Mouse (Mus musculus) cerebellum, postnatal 25 days (tissue): ENCODE results near the gene Gnl1.
"Not testable (repeated sequence)": the region's sequence is repeated elsewhere in the genome, so short reads cannot be mapped to it uniquely, and the experiment has no call there.

Source experiments
- DNase-seq, 2 experiments: peaks; one replicate each; pipeline ENCODE4 v3.0.0; 2021; ENCODE audit warnings: mixed read lengths in 2 of 2

Gnl1 gene

DNA sequence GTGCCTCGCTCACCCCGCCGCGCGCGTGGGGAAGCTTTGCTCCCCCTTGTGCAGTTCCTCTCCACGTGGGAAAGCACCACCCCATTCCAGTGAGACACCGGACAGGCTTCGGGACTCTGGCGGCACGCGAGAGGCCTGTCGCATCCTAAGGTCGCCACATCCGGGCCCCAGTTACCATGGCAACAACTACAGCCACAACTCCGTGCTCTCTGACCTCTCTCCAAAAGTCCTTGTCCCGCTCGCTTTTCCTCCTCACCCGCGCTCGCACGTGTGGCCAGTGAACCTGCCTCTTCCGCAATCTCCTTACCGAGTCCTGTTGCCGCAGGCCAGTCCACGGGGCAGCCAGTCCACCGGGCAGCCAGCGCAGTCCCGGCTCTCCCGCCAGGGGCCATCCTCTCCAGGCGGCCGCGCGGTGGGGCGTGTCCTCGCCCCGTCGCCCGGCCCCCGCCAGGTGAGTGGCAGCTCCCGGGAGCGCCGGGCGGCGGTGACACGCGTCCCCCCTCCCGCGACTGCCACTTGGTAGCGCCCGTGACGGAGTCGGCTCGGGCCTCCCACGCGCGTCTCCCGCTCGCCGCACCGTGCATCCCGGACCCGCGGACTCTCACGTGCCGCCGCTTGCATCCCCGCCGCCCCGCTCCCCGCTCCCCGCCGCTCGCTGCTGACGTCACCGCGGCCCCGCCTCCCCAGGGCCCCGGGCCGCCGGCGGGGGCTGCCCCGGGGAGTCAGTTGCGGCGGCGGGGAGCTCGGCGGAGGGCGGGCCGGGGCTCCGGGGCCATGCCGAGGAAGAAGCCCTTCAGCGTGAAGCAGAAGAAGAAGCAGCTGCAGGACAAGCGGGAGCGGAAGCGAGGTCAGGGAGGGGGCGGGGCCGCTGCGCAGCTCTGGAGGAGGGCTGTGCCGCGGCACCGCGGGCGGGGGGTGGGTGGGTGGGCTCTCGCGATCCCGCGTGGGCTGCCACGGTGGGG is at the start of gene Gnl1, which contains the start of gene Prr3:
Gene Gnl1 (plus strand): TSS at position 451 of the 962 bp plus-strand sequence.
Gene Prr3 (minus strand): TSS at position 836 of the 962 bp plus-strand sequence.
- peak; percentile 94 to 96 for DNase-seq

DNA sequence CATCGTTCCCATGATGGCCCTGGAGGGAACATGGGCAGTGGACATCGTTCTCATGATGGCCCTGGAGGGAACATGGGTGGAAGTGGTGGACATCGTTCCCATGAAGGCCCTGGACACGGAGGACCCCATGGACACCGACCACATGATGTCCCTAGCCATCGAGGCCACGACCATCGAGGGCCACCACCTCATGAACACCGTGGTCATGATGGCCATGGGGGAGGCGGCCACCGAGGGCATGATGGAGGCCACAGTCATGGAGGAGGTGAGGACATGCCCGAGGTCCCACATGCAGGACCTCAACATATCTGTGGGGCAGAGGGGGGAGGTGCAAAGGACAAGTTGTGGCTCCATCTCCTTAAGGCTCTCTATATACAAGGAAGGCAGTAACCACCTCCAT is 49.0 kb upstream of the Gnl1 start:
- DNase-seq, result no peak

DNA sequence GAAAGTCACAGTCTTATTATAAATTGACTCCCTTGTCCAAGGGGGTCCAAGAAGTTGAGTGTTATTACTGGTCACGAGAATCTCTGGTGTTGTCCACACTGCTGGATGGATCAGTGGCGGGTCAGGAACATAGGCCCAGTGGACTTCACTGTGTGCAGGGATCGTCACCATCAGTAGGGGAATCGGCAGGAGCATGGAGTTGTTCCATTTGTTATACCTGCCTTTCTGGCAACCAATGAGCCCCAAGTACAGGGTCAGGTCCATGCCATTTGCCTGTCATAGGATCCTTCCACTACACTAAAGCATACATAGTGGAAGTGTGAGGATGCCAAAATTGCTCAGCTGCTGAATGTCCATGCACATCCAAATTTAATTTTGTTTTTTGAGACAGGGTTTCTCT is 47.0 kb upstream of the Gnl1 start:
- DNase-seq, result no peak

DNA sequence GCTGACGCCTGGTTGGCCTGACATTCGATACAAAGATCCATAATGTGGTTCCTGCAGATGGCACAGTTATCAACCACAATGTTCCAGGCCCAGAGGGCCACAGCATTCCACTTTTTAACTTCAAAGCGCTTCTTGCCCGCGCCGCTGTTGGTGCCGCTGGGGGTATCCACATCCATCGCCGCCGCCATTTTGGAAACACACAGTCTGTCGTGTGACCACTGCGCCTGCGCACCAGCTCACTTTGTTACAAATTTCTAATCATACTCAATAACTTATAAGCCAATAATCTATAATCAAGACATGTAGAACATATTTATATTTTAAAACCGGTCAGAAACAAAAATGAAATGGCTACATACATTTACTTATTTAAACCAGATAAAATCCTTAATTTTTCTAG is 43.9 kb upstream of the Gnl1 start:
- DNase-seq, result not testable (repeated sequence)

DNA sequence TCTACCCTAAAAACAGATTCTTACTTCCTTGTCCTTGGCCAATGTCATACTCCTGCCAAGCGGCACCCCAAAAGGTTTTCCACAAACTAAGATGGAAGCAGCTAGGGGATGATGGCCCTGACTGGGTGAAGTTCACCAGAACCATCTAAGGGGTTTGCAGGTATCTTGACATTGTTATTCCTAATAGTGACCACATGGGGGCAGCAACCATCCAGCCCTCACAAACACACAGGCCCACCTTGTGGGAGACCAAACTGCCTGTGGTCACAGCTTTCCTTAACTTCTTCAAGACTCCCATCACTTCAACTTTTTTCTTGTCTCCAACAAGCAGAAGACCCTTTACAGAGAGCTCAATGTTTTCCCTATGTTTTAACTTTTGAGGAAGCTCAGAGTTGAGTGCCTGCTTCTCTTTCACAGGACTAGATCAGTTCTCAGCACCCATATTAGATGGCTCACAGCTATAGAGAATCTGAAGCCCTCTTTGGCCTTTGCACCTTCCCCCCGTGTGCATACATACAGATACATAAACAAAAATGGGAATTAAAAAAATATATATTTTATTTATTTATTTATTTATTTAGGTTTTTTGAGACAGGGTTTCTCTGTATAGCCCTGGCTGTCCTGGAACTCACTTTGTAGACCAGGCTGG is 41.8 kb upstream of the Gnl1 start:
- DNase-seq, result peak; percentile 57 to 63

DNA sequence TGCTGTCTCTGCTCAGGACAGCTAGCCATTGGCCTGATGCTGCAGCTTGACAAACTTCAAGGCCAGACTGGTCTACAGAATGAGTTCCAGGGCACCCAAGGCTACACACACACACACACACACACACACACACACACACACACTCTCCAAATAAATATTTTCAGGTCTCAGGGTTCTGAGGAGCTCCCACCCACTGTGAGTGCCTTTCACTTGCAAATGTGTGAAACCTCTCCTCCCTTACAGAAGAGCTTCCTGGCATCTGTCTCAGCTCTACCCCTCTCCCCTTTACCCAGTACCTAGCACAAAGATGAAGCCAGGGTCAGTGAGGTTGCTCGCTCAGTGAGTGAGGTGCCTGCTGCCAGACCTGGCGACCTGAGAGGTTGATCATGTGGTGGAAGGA is 40.5 kb upstream of the Gnl1 start:
- DNase-seq, result no peak

DNA sequence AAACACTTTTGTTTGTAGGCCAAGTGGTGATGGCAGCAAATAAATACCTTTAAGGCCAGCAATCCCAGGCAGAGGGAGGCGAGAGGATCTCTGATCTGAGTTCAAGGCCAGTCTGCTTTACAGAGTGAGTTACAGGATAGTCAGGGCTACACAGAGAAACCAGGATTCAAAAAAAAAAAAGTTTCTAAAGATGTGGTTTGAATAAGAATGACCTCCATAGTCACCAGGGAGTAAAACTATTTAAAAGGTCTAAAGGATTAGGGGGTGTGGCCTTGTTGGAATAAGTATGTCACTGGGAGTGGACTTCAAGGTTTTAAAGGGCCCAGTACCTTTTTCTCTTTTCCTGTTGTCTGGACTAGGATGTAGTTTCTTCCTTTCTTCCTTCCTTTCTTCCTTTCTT is 39.7 kb upstream of the Gnl1 start:
- DNase-seq, result no peak

DNA sequence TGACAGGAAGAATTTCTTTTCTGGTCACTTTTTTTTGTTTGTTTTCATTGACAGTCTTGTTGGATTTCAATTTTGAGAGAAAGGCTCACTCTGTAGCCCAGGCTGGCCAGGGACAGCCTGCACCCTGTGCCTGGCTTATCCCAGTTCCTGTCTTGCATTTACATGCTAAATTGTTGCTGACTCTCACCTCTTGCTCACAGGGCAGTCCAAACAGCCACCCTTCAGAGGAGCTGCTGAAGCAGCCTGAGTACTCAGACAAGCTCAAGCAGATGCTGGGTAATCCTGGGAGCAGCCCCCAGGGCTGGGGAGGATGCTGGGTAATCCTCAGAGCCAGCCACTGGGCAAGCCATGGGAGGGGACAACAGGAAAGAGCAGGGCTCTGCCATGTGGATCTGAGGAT is 28.7 kb upstream of the Gnl1 start:
- not testable (repeated sequence) for DNase-seq

DNA sequence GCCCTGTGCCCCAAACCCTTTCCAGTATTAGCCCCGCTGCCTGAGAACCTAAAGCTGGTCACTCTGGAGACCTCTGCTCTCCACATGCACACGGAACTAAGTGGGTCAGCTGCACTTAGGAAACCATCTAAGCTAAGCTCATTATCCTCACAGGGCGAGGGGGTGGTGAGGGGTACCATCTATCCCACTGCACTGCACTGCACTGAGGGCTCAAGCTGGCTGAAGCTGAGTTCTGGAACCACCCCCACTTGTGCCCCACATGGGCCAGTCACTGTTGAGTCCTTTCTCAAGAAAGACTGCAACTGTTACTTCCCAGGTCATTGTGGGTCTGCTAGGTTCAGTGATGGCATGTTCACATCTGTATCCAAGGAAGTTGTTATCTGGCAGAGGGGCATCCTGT is 27.1 kb upstream of the Gnl1 start:
- not testable (repeated sequence) for DNase-seq

DNA sequence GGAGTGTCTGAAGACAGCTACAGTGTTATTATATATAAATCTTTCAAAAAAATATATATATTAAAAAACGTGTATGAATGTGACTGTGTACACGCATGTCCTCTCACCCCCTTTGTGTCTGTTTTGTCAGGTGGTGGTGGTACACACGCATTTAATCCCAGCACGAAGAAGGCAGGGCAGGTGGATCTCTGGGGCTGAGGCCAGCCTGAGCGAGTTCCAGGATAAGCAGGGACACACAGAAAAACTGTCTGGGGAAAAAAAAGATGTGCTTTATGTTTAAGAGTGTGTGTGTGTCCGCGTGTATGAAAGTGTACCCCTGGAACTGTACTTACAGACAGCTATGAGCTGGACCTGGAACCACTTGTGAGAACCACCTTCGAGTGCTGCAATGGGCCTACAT is 25.0 kb upstream of the Gnl1 start:
- DNase-seq, result no peak

DNA sequence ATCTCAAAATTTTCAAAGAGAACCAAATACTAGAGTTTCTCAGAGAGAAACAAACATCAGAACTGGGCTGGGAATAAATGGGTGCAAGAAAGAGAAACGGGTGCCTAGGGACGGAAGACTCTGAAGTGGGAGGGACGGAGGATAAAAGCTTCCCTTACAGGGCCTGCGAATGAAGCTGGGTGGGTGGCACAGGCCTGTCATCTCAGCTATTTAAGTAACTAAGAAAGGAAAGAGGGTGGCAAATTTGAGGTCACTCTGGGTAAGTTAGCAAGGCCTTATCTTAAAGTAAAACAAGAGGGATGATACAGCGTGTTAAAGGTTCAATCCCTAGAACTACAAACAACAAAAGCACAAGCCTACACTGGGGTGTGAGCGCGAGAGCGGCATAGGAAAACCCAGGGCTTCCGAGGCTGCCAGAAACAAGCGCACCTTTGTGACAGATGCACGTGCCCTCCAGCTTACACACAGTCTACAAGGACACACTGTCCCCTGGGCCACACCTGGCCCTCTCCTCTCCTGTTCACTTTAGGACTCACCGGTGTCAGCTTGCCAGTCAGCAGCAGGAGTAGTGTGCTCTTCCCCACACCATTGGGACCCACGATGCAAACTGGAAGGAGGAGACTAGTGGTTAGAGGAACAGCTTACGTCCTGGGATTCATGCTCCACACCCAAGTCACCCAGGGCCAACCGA is 21.0 kb upstream of the Gnl1 start:
- no peak for DNase-seq

DNA sequence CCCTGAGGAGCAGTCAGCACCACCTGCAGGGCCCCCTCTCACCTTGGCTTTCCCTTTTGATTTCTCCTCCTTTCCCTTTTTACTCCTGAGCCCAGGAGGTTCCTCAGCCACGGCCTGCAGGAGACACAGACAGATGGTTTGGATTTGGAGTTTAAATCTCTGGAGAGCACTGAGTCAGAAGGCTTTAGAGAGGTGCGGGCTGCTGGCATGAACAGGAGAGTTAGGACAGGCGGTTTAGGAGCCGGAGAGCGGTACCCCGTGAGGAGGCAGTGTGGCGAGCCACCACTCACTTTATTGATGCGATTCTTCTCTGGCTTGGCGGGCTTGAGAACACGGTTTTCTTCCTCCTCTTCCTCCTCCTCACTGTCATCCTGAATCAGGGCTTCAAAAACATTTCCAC is 16.4 kb upstream of the Gnl1 start:
- peak; percentile 28 to 31 for DNase-seq

DNA sequence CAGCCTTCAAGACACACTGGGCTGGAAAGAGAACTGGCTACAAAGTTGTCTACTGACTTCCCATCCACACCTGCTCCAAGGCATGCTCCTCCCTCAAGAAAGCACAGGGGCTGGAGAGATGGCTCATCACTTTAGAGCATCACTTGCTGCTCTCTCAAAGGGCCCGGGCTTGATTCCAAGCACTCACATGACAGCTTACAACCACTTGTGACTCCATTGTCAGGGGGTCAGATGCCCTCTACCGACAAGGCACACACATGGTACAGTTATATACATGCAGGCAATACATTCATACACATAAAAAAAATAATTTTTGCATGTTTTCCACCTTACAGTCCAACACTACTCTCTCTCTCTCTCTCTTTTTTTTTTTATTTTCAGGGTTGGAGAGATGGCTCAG is 12.0 kb upstream of the Gnl1 start:
- DNase-seq, result peak in 1 of 2 experiments; percentile 10

DNA sequence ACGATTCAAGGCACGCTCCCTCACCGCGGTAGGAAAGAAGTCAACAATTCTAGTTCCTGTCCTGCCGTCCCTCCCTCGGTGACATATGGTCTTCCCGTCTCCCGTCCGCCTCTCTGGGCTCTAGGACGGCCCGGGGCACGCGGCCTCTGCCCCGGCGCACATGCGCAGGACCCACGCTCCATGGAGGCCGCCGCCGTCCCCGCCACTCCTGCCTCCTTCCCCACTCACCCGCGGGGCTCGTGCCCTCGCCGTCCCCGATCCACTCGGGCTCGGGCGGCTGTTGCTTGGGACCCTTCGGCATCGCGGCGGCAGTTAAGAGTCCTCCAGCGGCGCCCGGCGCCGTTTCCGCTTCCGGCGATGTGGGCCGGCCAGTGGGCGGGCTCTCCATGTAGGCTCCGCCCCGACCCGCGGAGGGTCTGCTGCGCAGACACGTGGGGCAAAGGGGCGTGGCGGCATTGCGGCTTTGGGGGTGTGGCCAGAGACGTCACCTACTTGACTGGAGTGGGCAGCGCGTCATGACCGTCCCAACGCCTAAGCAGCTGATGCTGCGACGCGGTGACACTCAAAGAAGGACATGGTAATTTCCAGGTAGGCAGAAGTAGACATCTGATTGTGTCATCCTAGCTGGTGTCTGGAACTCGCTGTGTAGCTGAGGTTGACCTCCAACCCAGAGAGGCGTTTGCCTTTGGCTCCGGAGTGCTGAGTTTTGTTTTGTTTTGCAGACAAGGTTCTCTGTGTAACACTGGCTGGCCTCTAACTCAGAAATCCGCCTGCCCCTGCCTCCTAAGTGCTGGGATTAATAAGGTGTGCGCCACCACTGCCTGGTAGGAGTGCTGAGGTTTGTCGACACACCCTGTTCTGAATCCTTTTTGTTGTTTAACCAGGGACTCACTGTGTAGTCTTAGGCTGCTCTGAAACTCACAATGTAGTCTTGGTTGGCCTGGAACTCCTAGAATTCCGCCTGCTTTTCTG is 9.9 kb upstream of the Gnl1 start, which contains the start of gene Abcf1:
Gene Abcf1 (minus strand): TSS at position 344 of the 972 bp plus-strand sequence.
- DNase-seq, result peak; percentile 99 to 100

DNA sequence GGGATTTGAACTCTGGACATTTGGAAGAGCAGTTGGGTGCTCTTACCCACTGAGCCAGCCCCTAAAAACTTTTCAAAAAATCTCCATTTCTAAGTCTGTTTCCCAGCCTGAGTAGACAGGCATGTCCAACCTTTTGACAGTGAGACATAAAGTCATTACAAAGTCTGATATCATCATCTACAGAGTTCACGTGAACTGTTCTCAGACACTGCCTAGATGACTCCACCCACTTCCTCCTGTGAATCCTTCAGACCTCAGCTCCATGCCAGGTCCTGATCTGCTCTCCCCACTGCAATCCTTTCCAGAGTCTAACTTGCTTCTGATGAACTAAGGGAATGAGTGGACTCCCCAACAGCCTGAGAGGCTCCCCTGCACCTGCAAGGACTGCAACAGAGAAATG is 7.5 kb upstream of the Gnl1 start:
- no peak for DNase-seq

DNA sequence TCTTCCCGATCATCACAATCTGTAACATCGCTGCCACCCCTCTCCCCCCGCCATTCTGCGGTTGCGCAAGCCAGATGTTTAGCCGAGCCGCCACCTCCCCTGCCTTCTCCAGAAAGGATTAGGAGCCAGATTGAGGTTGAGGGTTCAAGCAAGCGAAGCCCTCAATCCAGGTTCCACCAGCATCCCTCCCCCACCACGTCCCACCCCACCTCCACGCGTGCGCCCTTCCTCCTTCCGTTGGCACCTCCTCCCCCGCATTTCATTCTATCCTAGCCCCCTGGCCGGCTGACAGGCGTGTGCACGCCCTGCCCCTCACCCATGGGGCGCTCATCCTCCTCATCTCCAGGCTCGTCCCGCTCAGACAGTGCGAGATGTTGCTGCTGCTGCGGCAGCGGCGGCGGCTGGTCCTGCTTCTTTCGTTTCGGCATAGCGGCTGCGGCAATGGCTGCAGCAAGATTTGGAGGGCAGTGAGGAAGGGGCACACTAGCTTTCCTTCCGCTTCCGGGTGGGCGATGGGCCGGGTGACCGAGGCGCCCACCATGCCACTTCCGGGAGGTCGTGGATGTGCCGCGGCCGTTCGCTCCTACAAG is 745 bp upstream of the Gnl1 start:
- DNase-seq, result no peak

DNA sequence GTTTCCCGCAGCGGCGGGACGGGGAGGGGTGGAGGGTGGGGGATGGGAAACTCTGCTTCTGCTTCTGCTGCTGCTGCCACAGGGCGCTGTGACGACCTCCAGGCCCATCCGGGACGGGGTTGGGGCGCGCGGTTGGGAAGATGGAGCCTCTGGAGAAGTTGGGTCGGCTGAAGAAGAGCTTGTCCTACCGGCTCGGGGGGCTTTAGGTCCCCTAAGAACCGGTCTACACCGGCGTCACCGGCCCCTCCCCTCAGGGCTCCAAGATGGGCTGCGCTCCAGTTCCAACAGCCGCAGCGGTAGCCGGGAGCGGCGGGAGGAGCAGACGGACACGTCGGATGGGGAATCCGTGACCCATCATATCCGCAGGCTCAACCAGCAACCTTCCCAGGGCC is 708 bp downstream of the Gnl1 start:
- DNase-seq, result peak; percentile 72 to 79

DNA sequence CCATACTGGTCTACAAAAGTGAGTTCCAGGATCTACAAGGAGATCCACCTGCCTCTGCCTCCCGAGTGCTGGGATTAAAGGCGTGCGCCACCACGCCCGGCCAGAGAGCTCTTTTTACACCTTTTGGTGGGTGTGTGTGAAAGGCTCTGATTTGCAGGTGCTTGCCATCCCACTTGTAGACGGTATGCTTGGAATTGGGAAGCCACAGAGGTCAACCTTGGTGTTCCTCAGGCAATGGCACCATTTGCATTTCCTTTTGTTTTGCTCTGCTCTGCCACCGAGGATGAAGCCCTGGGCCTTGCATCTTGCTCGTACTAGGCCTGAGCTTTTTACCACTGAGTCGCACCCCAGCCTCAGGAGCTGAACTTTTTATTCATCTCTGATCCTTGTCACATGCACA is 2.1 kb downstream of the Gnl1 start:
- no peak for DNase-seq

DNA sequence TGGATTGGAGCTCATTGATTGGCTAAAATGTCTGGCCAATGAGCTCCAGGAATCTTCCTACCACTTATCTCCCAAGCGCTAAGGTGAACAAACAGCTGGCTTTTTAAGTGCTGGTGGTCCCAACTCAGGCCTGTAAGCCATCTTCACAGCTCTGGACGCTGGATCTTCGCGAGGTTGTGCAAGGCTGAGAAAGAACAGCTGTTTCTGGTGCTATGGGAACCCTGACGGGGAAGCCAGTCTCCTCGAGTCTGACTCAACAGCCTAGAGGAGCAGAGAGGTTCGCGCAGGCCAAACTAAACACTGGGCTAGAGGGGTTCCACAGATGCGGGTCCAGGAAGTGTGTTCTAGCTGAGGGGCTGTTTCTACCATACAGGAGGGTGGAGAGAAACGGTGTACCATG is 12.1 kb downstream of the Gnl1 start:
- DNase-seq, result no peak

DNA sequence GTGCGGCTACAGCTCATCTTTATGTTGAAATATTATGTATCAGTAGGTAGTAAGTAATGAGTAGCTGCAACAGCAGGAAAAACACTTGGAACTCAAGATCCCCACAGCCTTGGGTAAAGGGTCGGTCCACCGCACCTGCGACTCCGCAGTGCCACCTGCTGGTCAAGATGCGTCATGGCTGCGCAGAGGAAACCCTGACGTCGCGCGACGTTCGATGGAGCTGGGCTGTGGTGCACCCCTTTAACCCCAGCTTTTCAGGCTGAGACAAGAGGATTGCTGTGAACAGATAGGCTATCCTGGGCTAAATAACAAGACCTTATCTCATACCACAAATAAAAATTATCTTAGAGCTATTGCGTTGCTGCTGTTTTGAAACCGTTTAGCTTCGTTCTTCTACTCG is 14.0 kb downstream of the Gnl1 start:
- peak; percentile 81 to 89 for DNase-seq

DNA sequence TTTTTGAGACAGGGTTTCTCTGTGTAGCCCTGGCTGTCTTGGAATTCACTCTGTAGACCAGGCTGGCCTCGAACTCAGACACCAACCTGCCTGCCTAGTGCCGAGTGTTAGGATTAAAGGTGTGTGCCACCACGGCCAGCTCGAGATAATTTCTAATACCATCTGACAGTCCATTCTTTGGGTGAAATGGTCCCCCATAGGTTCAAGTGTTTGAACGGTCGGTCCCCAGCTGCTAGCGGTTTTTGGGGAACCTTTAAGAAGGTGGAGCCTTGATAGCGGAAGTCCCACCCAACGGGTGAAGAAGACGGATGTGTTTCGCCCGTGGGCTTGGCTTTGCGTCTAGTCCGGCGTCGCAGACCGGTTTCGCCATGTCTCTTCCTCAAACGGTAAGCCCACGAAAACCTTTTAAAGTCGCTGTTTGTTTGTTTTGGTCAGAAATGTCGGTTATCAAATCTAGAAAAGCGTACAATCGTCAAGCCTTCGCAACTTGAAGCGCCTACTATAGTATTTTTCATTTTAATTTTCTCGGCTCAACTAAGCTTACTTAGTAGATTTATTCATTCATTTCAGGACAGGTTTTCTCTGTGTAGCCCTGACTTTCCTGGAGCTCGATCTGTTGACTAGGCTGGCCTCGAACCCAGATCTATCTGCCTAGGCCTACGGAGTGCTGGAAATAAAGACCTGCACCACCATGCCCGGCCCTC is 14.7 kb downstream of the Gnl1 start:
- peak; percentile 80 to 87 for DNase-seq
